Mouse (Mus musculus) forebrain, embryonic 16.5 days (tissue): ENCODE data around the gene Nudt1. TPM values are rescaled to one million over a fixed set of nuclear protein-coding genes. Genes with fewer than 3 reads are reported as not detected.

Experiments used
- ATAC-seq: fragments of 200-750 bp; cut with Nextera tagmentation; 2 replicates; pipeline ENCODE4 v1.8.0; 2017; ENCODE audit warnings: mild to moderate bottlenecking, moderate library complexity
- H3K27ac ChIP-seq: fragments of 300-500 bp; sonication (generic); 2 replicates; pipeline ENCODE4 v1.5.1; 2014; ENCODE audit warnings: low read length, control low read depth
- H3K27me3 ChIP-seq: fragments of 300-500 bp; sonication (generic); replicated peaks from 2 replicates; pipeline ENCODE4 v1.6.1; 2014; ENCODE audit warnings: low read length; ENCODE audit not compliant: control insufficient read depth, insufficient read depth
- H3K36me3 ChIP-seq: fragments of 300-500 bp; sonication (generic); 2 replicates; pipeline ENCODE4 v1.6.1; 2014; ENCODE audit not compliant: control insufficient read depth, insufficient read depth
- H3K4me1 ChIP-seq: fragments of 300-500 bp; sonication (generic); replicated peaks from 2 replicates; pipeline ENCODE4 v1.6.1; 2014; ENCODE audit warnings: low read length; ENCODE audit not compliant: control insufficient read depth, insufficient read depth
- H3K4me2 ChIP-seq: fragments of 300-500 bp; sonication (generic); 2 replicates; pipeline ENCODE4 v1.6.1; 2014; ENCODE audit warnings: mild to moderate bottlenecking, low read length, control low read depth
- H3K4me3 ChIP-seq: fragments of 300-500 bp; sonication (generic); replicated peaks from 2 replicates; pipeline ENCODE4 v1.5.1; 2014; ENCODE audit warnings: mild to moderate bottlenecking, low read length, control low read depth
- H3K9ac ChIP-seq: fragments of 300-500 bp; sonication (generic); replicated peaks from 2 replicates; pipeline ENCODE4 v1.6.1; 2014; ENCODE audit warnings: low read depth, low read length, control low read depth
- H3K9me3 ChIP-seq: fragments of 300-500 bp; sonication (generic); 2 replicates; pipeline ENCODE4 v1.6.1; 2016; ENCODE audit warnings: low read length; ENCODE audit not compliant: control insufficient read depth
- WGBS: fragments of 180-500 bp; shearing (Covaris S2); extraction: QIAGEN DNeasy Blood & Tissue Kit; methylation state at CpG from one replicate; pipeline ENCODE4 v1.1.7; 2014; 5-methylcytosine and 5-hydroxymethylcytosine counted together
- polyA plus RNA-seq: library from polyadenylated mRNA; unstranded; fragments of >200 nt; fragmentation: Nextera tagmentation; extraction: Ambion mirVana; gene quantifications from 2 replicates; pipeline ENCODE4 v1.2.1, GENCODE M21; 2015

Gene Nudt1
- polyA plus RNA-seq, 1 experiment from 2014 or later: 19.8 TPM

DNA sequence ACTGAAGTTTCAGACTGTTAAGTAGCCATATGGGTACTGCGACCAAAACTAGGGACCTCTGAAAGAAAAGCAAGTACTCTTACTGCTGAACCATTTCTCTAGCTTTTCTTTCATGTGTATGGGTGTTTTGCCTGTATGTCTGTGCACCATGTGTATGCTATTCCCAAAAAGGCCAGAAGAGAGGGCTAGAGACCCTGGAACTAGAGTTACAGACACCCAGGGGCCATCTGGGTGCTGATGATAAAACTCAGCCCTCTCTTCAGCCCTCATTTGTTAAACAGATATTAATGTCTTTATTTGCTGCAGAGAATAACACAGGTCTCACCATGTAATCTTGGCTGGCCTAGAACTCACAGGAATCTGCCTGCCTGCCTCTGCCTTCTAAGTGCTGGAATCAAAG, 63.0 kb downstream of the Nudt1 start:
- no peak for ATAC-seq
- H3K9me3 ChIP-seq: no peaks in the 10 kb centered on the region
- no peak overlapping the region for H3K4me2 ChIP-seq
- no peak overlapping the region for H3K27ac ChIP-seq
- 85% methylated on average over 1 of the region's 1 CpGs for WGBS
- no peak overlapping the region for H3K4me3 ChIP-seq
- H3K27me3 ChIP-seq: no peaks in the 10 kb centered on the region
- no peaks in the 10 kb centered on the region for H3K36me3 ChIP-seq
- H3K9ac ChIP-seq: no peak overlapping the region
- H3K4me1 ChIP-seq: peaks cover 14% of the 10 kb centered on the region

DNA sequence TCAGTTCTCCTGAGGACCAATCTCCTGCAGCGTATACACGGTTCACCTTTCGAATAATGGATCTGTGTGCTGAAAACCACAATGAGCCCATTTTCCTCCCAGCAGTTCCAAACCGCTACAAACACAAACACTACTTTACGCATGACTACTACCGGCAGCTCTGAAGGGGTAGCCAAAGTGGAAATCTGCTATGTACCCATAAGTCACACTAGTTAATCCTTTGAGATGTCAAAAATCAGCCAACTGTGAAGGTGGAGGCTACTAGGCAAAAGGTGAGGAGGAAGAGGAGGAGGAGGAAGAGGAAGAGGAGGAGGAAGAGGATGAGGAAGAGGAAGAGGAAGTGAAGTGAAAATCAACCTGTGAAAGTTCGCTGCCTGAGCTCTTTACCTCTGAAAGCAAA, 65.8 kb downstream of the Nudt1 start:
- Histone ChIP-seq H3K4me2 (no peak overlapping the region), H3K9me3 (no peaks in the 10 kb centered on the region), H3K4me1 (peaks cover 14% of the 10 kb centered on the region), H3K4me3 (no peak overlapping the region), H3K27ac (no peak overlapping the region), H3K9ac (no peak overlapping the region), H3K36me3 (no peaks in the 10 kb centered on the region), H3K27me3 (0 out of 2 replicates have a peak, but pooled peaks cover 2% of the 10 kb centered on the region)
- WGBS: 88% methylated on average over 7 of the region's 7 CpGs
- no peak for ATAC-seq

Other genes starting within 250 kb of the Nudt1 start
- gene Mad1l1, start 104 bp upstream of the Nudt1 start, polyA plus RNA-seq: 33.4 and 36.5 TPM in 2 replicates
- gene Mrm2, start 10.2 kb downstream of the Nudt1 start, polyA plus RNA-seq: 21.6 and 22.6 TPM in 2 replicates
- 18.3 and 24.1 TPM in 2 replicates for gene Snx8, start 67.6 kb downstream of the Nudt1 start, polyA plus RNA-seq
- gene Eif3b, start 97.7 kb downstream of the Nudt1 start, polyA plus RNA-seq: 75.4 and 86.4 TPM in 2 replicates
- gene Gm4869, start 124.0 kb downstream of the Nudt1 start, polyA plus RNA-seq: not detected in 2 replicates
- gene Chst12, start 183.9 kb downstream of the Nudt1 start, polyA plus RNA-seq: 15.6 and 17.7 TPM in 2 replicates
- not detected in 2 replicates for gene Grifin, start 243.4 kb downstream of the Nudt1 start, polyA plus RNA-seq